Mouse (Mus musculus) lung, postnatal 0 days (tissue): ENCODE results near the gene Zdhhc24. TPM values are rescaled to one million over a fixed set of nuclear protein-coding genes. Genes with fewer than 3 reads are reported as not detected.
A peak's percentile ranks its signal among the peaks of the same experiment; 100 is the strongest.

Source experiments
- ATAC-seq: fragments of 200-750 bp; cut with Nextera tagmentation; 2 replicates; pipeline ENCODE4 v1.8.0; 2017; ENCODE audit warnings: moderate library complexity
- DNase-seq: peaks from one replicate; pipeline ENCODE4 v3.0.0-alpha.2; 2016; ENCODE audit warnings: low spot score
- H3K27ac ChIP-seq: fragments of 300-500 bp; sonication (generic); 2 replicates; pipeline ENCODE4 v1.5.1; 2014; ENCODE audit warnings: antibody characterized with exemption, mild to moderate bottlenecking, low read length, mixed read lengths
- H3K27me3 ChIP-seq: fragments of 300-500 bp; sonication (generic); replicated peaks from 2 replicates; pipeline ENCODE4 v1.6.1; 2014; ENCODE audit warnings: low read length, mixed read lengths; ENCODE audit not compliant: insufficient read depth
- H3K36me3 ChIP-seq: fragments of 300-500 bp; sonication (generic); 2 replicates; pipeline ENCODE4 v1.6.1; 2014; ENCODE audit warnings: low read length, mixed read lengths; ENCODE audit not compliant: insufficient read depth
- H3K4me1 ChIP-seq: fragments of 300-500 bp; sonication (generic); 2 replicates; pipeline ENCODE4 v1.6.1; 2014; ENCODE audit warnings: antibody characterized with exemption, low read depth, low read length, mixed read lengths; ENCODE audit not compliant: insufficient read depth
- H3K4me2 ChIP-seq: fragments of 300-500 bp; sonication (generic); replicated peaks from 2 replicates; pipeline ENCODE4 v1.6.1; 2014; ENCODE audit warnings: low read depth, mild to moderate bottlenecking, low read length, moderate library complexity, mixed read lengths
- H3K4me3 ChIP-seq: fragments of 300-500 bp; sonication (generic); 2 replicates; pipeline ENCODE4 v1.5.1; 2014; ENCODE audit warnings: low read depth, low read length
- H3K9ac ChIP-seq: fragments of 300-500 bp; sonication (generic); replicated peaks from 2 replicates; pipeline ENCODE4 v1.6.1; 2014; ENCODE audit warnings: low read depth, mild to moderate bottlenecking
- H3K9me3 ChIP-seq: fragments of 300-500 bp; sonication (generic); 2 replicates; pipeline ENCODE4 v1.6.1; 2016; ENCODE audit warnings: low read length, mixed read lengths
- CTCF ChIP-seq: IDR thresholded peaks from 2 replicates; pipeline ENCODE4 v1.5.1; 2016; ENCODE audit warnings: antibody characterized with exemption, mild to moderate bottlenecking
- EP300 ChIP-seq: IDR thresholded peaks from 2 replicates; pipeline ENCODE4 v1.6.1; 2016; ENCODE audit warnings: antibody characterized with exemption, mild to moderate bottlenecking, control low read depth
- WGBS: fragments of 180-500 bp; shearing (Covaris S2); extraction: QIAGEN DNeasy Blood & Tissue Kit; methylation state at CpG from one replicate; pipeline ENCODE4 v1.1.7; 2014; 5-methylcytosine and 5-hydroxymethylcytosine counted together
- polyA plus RNA-seq: library from polyadenylated mRNA; unstranded; fragments of >200 nt; fragmentation: Nextera tagmentation; extraction: Ambion mirVana; gene quantifications from 2 replicates; pipeline ENCODE4 v1.2.1, GENCODE M21; 2015

The Zdhhc24 gene
- polyA plus RNA-seq, 1 experiment from 2014 or later = 8.1 TPM

DNA sequence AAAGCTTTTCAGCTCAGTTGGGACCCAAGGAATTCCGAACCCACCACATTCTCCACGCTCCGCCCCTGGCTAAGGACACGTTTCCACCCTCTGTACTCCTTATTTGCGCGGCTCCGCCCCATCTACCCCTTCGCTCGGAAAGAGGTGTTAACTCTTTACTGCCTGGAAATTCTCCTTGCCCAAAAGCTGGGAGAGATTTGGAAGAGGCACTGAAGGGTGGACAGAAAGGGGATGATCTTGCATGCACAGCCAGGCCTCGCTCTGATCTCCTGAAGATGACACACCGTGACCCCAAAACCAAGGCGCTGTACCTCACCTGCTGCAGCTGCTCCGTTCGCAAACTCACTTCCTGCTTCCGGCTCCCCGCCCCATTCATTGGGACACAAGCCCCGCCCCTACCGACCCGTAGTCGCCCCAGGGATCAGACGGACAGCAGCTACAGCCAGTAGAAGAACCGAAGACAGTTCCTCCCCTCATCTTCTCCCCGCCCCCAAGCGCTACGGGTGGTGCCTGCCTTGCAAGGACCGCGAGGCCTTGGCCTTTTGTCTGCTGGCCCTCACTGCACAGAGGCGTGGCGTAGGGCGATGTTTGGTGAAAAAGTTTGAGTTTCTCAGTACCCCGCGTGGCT is 49.5 kb downstream of the Zdhhc24 start, which contains the start of gene Dpp3:
Dpp3 (minus strand) TSS at position 384 of the 628 bp plus-strand sequence.
- Histone ChIP-seq H3K27ac (peak within 1 kb of the TSS; percentile 51; the same call in 1 of the 2 replicates), H3K4me2 (peak within 1 kb of the TSS; percentile 60), H3K4me1 (peaks cover 8% of the 10 kb centered on the region; the same call in 1 of the 2 replicates), H3K4me3 (peak within 1 kb of the TSS; percentile 57), H3K36me3 (peaks cover 12% of the 10 kb centered on the region), H3K9me3 (no peaks in the 10 kb centered on the region), H3K9ac (peak within 1 kb of the TSS; percentile 29), H3K27me3 (no peaks in the 10 kb centered on the region)
- peak; percentile 100 for ATAC-seq
- TF ChIP-seq EP300 (no peak), CTCF (no peak)
- DNase-seq = peak; percentile 99
- under 1% methylated on average over 32 of the region's 32 CpGs for WGBS

- peak overlapping the region; percentile 60 for H3K4me2 ChIP-seq
- H3K9me3 ChIP-seq = no peaks in the 10 kb centered on the region
- H3K27ac ChIP-seq = peak overlapping the region; percentile 51; the same call in 1 of the 2 replicates
- TF ChIP-seq CTCF (no peak), EP300 (no peak)
- 0 out of 2 replicates have a peak overlapping the region, but pooled peaks have one; percentile 57 for H3K4me3 ChIP-seq
- WGBS = 61% methylated on average over 5 of the region's 5 CpGs
- peaks cover 6% of the 10 kb centered on the region; the same call in 1 of the 2 replicates for H3K36me3 ChIP-seq
- H3K4me1 ChIP-seq = peaks cover 8% of the 10 kb centered on the region; the same call in 1 of the 2 replicates
- no peak overlapping the region for H3K9ac ChIP-seq
- H3K27me3 ChIP-seq = no peaks in the 10 kb centered on the region
- ATAC-seq (no peak), DNase-seq (peak; percentile 39)
These were observed 50.3 kb downstream of the Zdhhc24 start for GRCm38 (mm10) chr19:4928781-4929180.

Other genes with a start within 250 kb of the Zdhhc24 start
- gene Gm960, start 180.0 kb upstream of the Zdhhc24 start, polyA plus RNA-seq = 0.71 and 1.4 TPM in 2 replicates
- 0.50 and 0.51 TPM in 2 replicates for gene Sptbn2, start 167.5 kb upstream of the Zdhhc24 start, polyA plus RNA-seq
- 23.4 and 26.8 TPM in 2 replicates for gene Rbm4b, start 122.2 kb upstream of the Zdhhc24 start, polyA plus RNA-seq
- gene Rbm4, start 84.8 kb upstream of the Zdhhc24 start, polyA plus RNA-seq = 28.6 and 29.4 TPM in 2 replicates
- gene Gm21992, start 67.1 kb upstream of the Zdhhc24 start, polyA plus RNA-seq = 13.9 and 19.7 TPM in 2 replicates
- 24.3 and 25.1 TPM in 2 replicates for gene Rbm14, start 67.0 kb upstream of the Zdhhc24 start, polyA plus RNA-seq
- 53.0 and 54.5 TPM in 2 replicates for gene Ccs, start 39.3 kb upstream of the Zdhhc24 start, polyA plus RNA-seq
- 0.51 and 0.62 TPM in 2 replicates for gene Ccdc87, start 39.3 kb upstream of the Zdhhc24 start, polyA plus RNA-seq
- gene Ctsf, start 23.5 kb upstream of the Zdhhc24 start, polyA plus RNA-seq = 34.2 and 35.2 TPM in 2 replicates
- gene Actn3, start 759 bp upstream of the Zdhhc24 start, polyA plus RNA-seq = 0.27 and 0.40 TPM in 2 replicates
- 1.6 and 1.9 TPM in 2 replicates for gene Bbs1, start 28.0 kb downstream of the Zdhhc24 start, polyA plus RNA-seq
- 47.6 and 47.7 TPM in 2 replicates for gene Dpp3, start 49.6 kb downstream of the Zdhhc24 start, polyA plus RNA-seq
- 0.85 and 1.8 TPM in 2 replicates for gene Peli3, start 64.5 kb downstream of the Zdhhc24 start, polyA plus RNA-seq
- gene Mrpl11, start 83.5 kb downstream of the Zdhhc24 start, polyA plus RNA-seq = 52.1 and 55.1 TPM in 2 replicates
- 0.04 TPM in 1 of 2 replicates, not detected in the other for gene Npas4, start 111.6 kb downstream of the Zdhhc24 start, polyA plus RNA-seq
- gene Slc29a2, start 145.2 kb downstream of the Zdhhc24 start, polyA plus RNA-seq = 0.88 TPM in 2 replicates
- gene B4gat1, start 160.2 kb downstream of the Zdhhc24 start, polyA plus RNA-seq = 33.8 and 36.3 TPM in 2 replicates
- 1.1 and 1.6 TPM in 2 replicates for gene AC124502.3, start 160.2 kb downstream of the Zdhhc24 start, polyA plus RNA-seq
- gene Brms1, start 162.7 kb downstream of the Zdhhc24 start, polyA plus RNA-seq = 40.8 and 47.6 TPM in 2 replicates
- gene Rin1, start 171.8 kb downstream of the Zdhhc24 start, polyA plus RNA-seq = 1.7 and 1.9 TPM in 2 replicates
- 23.1 and 25.1 TPM in 2 replicates for gene Cd248, start 189.4 kb downstream of the Zdhhc24 start, polyA plus RNA-seq
- gene Tmem151a, start 206.9 kb downstream of the Zdhhc24 start, polyA plus RNA-seq = 4.1 and 4.5 TPM in 2 replicates
- 93.3 and 105 TPM in 2 replicates for gene Yif1a, start 209.9 kb downstream of the Zdhhc24 start, polyA plus RNA-seq
- gene Cnih2, start 219.9 kb downstream of the Zdhhc24 start, polyA plus RNA-seq = 0.70 and 0.89 TPM in 2 replicates
- 228 and 240 TPM in 2 replicates for gene Rab1b, start 228.4 kb downstream of the Zdhhc24 start, polyA plus RNA-seq
- 10.1 and 10.8 TPM in 2 replicates for gene Klc2, start 239.9 kb downstream of the Zdhhc24 start, polyA plus RNA-seq